Mouse (Mus musculus): ENCODE data around the gene Nr1i2.
"Not testable (repeated sequence)": the region's sequence is repeated elsewhere in the genome, so short reads cannot be mapped to it uniquely, and the experiment has no call there.

The Nr1i2 gene

GRCm38 (mm10) chr16:38222491-38222890 is 72.1 kb downstream of the Nr1i2 start:
- DNase-seq (ENCODE audit: extremely low spot score, low read depth, low spot score): not testable (repeated sequence)

- no peak for DNase-seq (ENCODE audit: extremely low spot score, low read depth, low spot score)
Observed at GRCm38 (mm10) chr16:38205272-38205671, 89.4 kb downstream of the Nr1i2 start.
